ENCODE assay signal across 24 mouse cellular contexts in the genomic region with DNA sequence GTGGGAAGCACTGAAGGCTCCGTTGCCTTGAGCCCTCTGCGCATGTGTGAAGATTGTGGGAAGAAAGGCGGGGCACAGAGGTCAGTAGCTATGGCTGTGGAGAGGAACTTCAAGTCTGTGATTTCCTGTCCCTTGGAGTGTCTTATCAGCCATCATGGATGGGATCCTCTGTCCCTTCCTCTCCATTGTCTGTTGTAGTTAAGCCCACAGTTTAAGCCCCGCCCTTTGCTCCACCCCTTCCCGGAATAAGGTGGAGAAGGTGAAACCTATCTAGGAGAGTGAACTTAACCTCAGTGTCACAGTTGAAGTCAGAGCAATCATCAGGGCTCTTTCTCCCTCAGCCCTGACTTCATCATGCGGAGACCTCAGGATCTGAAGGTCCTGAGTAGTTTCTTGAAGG.
"Had no signal": no experiment of that assay in that cellular context is flagged by ENCODE, and none has a peak within 500 bp of the region (broad histone marks: within the 10 kb centered on the region; RNA-seq: fewer than 3 reads in every experiment).

No protein-coding gene starts in this region.

- H3K9ac ChIP-seq: heart, embryonic 12.5 days; hindbrain, embryonic 12.5 days; hindbrain, embryonic 14.5 days; intestine, embryonic 15.5 days; kidney, embryonic 15.5 days; limb, embryonic 13.5 days; liver, embryonic 13.5 days; liver, embryonic 15.5 days; liver, postnatal 0 days had no signal

- H3K27ac ChIP-seq: heart, embryonic 10.5 days; hindbrain, embryonic 10.5 days; hindbrain, embryonic 12.5 days; hindbrain, embryonic 14.5 days; intestine, embryonic 15.5 days; kidney, embryonic 15.5 days; kidney, postnatal 0 days; limb, embryonic 13.5 days; liver, embryonic 13.5 days; liver, embryonic 15.5 days had no signal

- DNase-seq: gastrocnemius, postnatal 14 days; gastrocnemius, postnatal 36 days; heart, adult 18-20 months; heart, postnatal 10 days; heart, postnatal 4 days; kidney, adult 18-20 months; kidney, adult 8-10 months; kidney, postnatal 14 days; kidney, postnatal 36 days; layer of hippocampus, adult 9-11 months; layer of hippocampus, postnatal 36 days; liver; liver, embryonic 13.5 days; liver, postnatal 0 days had no signal

- H3K36me3 ChIP-seq: heart, embryonic 10.5 days; heart, embryonic 12.5 days; hindbrain, embryonic 10.5 days; hindbrain, embryonic 12.5 days; intestine, embryonic 15.5 days; kidney, embryonic 15.5 days; limb, embryonic 13.5 days; liver, embryonic 13.5 days; liver, embryonic 15.5 days had no signal

- H3K4me1 ChIP-seq: heart, embryonic 10.5 days; heart, embryonic 12.5 days; hindbrain, embryonic 10.5 days; hindbrain, embryonic 12.5 days; intestine, embryonic 15.5 days; kidney, embryonic 15.5 days; limb, embryonic 13.5 days; liver, embryonic 13.5 days; liver, embryonic 15.5 days had no signal

- H3K4me3 ChIP-seq: heart, embryonic 10.5 days; heart, embryonic 12.5 days; hindbrain, embryonic 10.5 days; hindbrain, embryonic 12.5 days; intestine, embryonic 15.5 days; kidney, embryonic 15.5 days; limb, embryonic 13.5 days; liver, embryonic 13.5 days; liver, embryonic 15.5 days had no signal

- H3K27me3 ChIP-seq: heart, embryonic 12.5 days; intestine, embryonic 15.5 days; kidney, embryonic 15.5 days; liver, embryonic 13.5 days; liver, embryonic 15.5 days had no signal
